Mouse (Mus musculus): ENCODE measurements around the gene Baz1a. TPM values are rescaled to one million over a fixed set of nuclear protein-coding genes. Genes with fewer than 3 reads are reported as not detected.

The Baz1a gene
- total and polyA plus RNA-seq, 3 experiments, result 41.7 to 95.0 (median 56.0) TPM

DNA sequence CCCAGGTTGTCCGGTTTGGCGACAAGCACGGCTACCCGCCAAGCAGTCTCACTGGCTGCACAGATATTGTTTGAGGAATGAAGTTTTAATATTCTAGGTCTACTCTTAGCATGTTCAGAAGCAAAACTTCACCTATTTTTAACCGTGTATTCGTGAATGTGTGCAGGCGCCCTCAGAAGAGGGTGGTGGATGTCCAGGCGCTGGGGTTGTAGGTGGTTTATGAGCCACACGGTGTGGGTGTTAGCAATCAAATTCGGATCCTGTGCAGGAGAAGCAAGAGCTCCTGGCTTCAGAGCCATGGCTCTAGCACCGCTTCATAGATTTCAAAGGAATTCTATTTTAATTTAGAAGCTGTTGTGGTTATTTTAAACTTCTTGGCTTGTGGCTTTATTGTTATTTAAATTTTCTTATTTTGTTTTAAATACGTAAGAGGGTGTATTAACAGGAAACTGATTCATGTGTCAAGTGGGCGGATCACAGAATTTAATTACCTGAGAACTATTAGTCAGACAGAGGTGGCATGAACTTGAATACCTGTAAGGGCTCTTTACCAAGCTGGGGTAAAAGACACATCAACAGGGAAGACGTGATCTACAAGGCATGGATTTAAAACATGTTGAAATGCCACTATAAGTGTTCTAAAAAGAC, 6.7 kb downstream of the Baz1a start:
- Histone ChIP-seq H3K36me3 (replicated peaks in 1 of 2; ENCODE audit: control insufficient read depth in 1 of 2, insufficient read depth in 1 of 2, low read length in 1 of 2) (no peaks in the 10 kb centered on the region), H3K4me1 (ENCODE audit: control insufficient read depth in 1 of 2, insufficient read depth in 2 of 2) (no peaks in the 10 kb centered on the region), H3K9me3 (replicated peaks; ENCODE audit: low read length) (peaks cover 5% of the 10 kb centered on the region), H3K27ac (ENCODE audit: insufficient read depth, low read depth) (no peak overlapping the region), H3K27me3 (replicated peaks) (no peaks in the 10 kb centered on the region), H3K79me2 (replicated peaks; ENCODE audit: control insufficient read depth, extremely low read depth, insufficient read depth, poor library complexity, severe bottlenecking) (no peaks in the 10 kb centered on the region), H3K4me3 (replicated peaks in 1 of 3; ENCODE audit: low read depth in 2 of 3, low read length in 2 of 3, poor library complexity in 1 of 3) (no peak overlapping the region), H3K4me2 (ENCODE audit: insufficient read depth, low read depth, poor library complexity, severe bottlenecking) (no peak overlapping the region), H3K9ac (ENCODE audit: insufficient read depth, low read depth) (no peak overlapping the region)
- dilution Hi-C loops (cut with MboI; ENCODE audit: extremely low pct_ligation_motif_present, extremely low pct_unique_long_range_greater_than_20kb, low sequenced_read_pairs) (no loop called here), in situ Hi-C loops (cut with MboI; ENCODE audit: low pct_ligation_motif_present, low pct_unique_long_range_greater_than_20kb, low sequenced_read_pairs) (no loop called here)
- DNase-seq (ENCODE audit: extremely low read depth), result no peak
- TF ChIP-seq RCOR1 (conservative IDR thresholded peaks at IDR 0.05; ENCODE audit: low read depth, low read length) (no peak), MAFK (IDR thresholded peaks at IDR 0.05; ENCODE audit: insufficient replicate concordance, low read length) (no peak), USF1 (IDR thresholded peaks at IDR 0.05; ENCODE audit: low read depth, low read length) (no peak), ELF1 (IDR thresholded peaks at IDR 0.05; ENCODE audit: low read depth, low read length) (no peak)

DNA sequence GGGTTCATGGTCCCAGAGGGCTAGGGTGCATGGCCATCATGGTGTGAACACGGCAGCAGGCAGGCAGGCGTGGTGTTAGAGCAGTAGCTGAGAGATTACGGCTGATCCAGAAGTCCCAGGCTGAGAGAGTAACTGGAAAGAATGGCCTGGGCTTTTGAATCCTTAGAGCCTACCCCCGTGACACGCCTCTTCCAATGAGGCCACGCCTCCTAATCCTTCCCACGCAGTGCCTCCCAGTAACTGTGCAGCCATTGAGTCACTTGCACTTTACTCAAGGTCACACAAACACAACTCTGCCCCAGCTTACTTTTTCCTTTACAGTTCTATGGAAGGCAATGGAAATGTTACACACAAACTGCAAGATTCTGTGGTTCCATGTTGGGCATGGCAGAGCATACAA, 8.1 kb downstream of the Baz1a start:
- Histone ChIP-seq H3K9me3 (replicated peaks; ENCODE audit: low read length) (peaks cover 5% of the 10 kb centered on the region), H3K4me2 (ENCODE audit: insufficient read depth, low read depth, poor library complexity, severe bottlenecking) (no peak overlapping the region), H3K36me3 (replicated peaks in 1 of 2; ENCODE audit: control insufficient read depth in 1 of 2, insufficient read depth in 1 of 2, low read length in 1 of 2) (no peaks in the 10 kb centered on the region), H3K9ac (ENCODE audit: insufficient read depth, low read depth) (no peak overlapping the region), H3K79me2 (replicated peaks; ENCODE audit: control insufficient read depth, extremely low read depth, insufficient read depth, poor library complexity, severe bottlenecking) (no peaks in the 10 kb centered on the region), H3K27me3 (replicated peaks) (no peaks in the 10 kb centered on the region), H3K27ac (ENCODE audit: insufficient read depth, low read depth) (no peak overlapping the region), H3K4me1 (ENCODE audit: control insufficient read depth in 1 of 2, insufficient read depth in 2 of 2) (no peaks in the 10 kb centered on the region), H3K4me3 (replicated peaks in 1 of 3; ENCODE audit: low read depth in 2 of 3, low read length in 2 of 3, poor library complexity in 1 of 3) (no peak overlapping the region)
- TF ChIP-seq ETS1 (conservative IDR thresholded peaks at IDR 0.05; ENCODE audit: low read depth, low read length) (no peak), POLR2A (IDR thresholded peaks at IDR 0.05; ENCODE audit: low read depth, low read length) (no peak), KAT2A (IDR thresholded peaks at IDR 0.05; ENCODE audit: insufficient replicate concordance, low read length) (no peak), SIN3A (IDR thresholded peaks at IDR 0.05; ENCODE audit: low read length) (no peak), UBTF (IDR thresholded peaks at IDR 0.05; ENCODE audit: low read depth, low read length) (no peak), JUND (conservative IDR thresholded peaks at IDR 0.05; ENCODE audit: low read depth, low read length) (no peak), RAD21 (IDR thresholded peaks at IDR 0.05; ENCODE audit: low read depth, low read length) (no peak), PAX5 (IDR thresholded peaks at IDR 0.05; ENCODE audit: low read length) (no peak), CHD1 (IDR thresholded peaks at IDR 0.05; ENCODE audit: low read depth, low read length) (no peak), ZNF384 (IDR thresholded peaks at IDR 0.05; ENCODE audit: low read depth, low read length) (no peak), EP300 (IDR thresholded peaks at IDR 0.05; ENCODE audit: low read length) (no peak), MYC (IDR thresholded peaks at IDR 0.05; ENCODE audit: low read depth, low read length) (no peak), MEF2A (IDR thresholded peaks at IDR 0.05; ENCODE audit: borderline replicate concordance, low read depth, low read length) (no peak), NELFE (IDR thresholded peaks at IDR 0.05; ENCODE audit: low read depth, low read length) (no peak), MAZ (IDR thresholded peaks at IDR 0.05; ENCODE audit: low read depth, low read length) (no peak), ZMIZ1 (IDR thresholded peaks at IDR 0.05; ENCODE audit: low read depth, low read length) (no peak), HCFC1 (IDR thresholded peaks at IDR 0.05; ENCODE audit: low read depth, low read length) (no peak), USF1 (IDR thresholded peaks at IDR 0.05; ENCODE audit: low read depth, low read length) (no peak)
- in situ Hi-C loops (cut with MboI; ENCODE audit: low pct_ligation_motif_present, low pct_unique_long_range_greater_than_20kb, low sequenced_read_pairs), result no loop called here
- DNase-seq (ENCODE audit: extremely low read depth), result no peak
- dilution Hi-C loops (cut with MboI; ENCODE audit: extremely low pct_ligation_motif_present, extremely low pct_unique_long_range_greater_than_20kb, low sequenced_read_pairs), result no loop called here
